Mouse (Mus musculus) cortical plate, adult 2 months (tissue): ENCODE results near the gene Ydjc.

Experiments
- CTCF ChIP-seq: fragments of 200-500 bp; IDR thresholded peaks from 2 replicates; pipeline ENCODE4 v1.5.1; 2011; ENCODE audit warnings: mild to moderate bottlenecking, control low read depth, low read length; ENCODE audit not compliant: insufficient read depth; ENCODE audit errors: extremely low read depth
- POLR2A ChIP-seq: fragments of 200-500 bp; IDR thresholded peaks from 2 replicates; pipeline ENCODE4 v1.6.1; 2011; ENCODE audit warnings: mild to moderate bottlenecking, low read length, control low read depth; ENCODE audit not compliant: insufficient read depth; ENCODE audit errors: extremely low read depth

GRCm38 (mm10) chr16:17179706-17180105 is 35.3 kb downstream of the Ydjc start:
- TF ChIP-seq POLR2A (no peak), CTCF (no peak)
